Mouse (Mus musculus) intestine, embryonic 16.5 days (tissue): ENCODE measurements around the gene Thada. TPM values are rescaled to one million over a fixed set of nuclear protein-coding genes. Genes with fewer than 3 reads are reported as not detected.

Experiments
- ATAC-seq: fragments of 200-750 bp; cut with Nextera tagmentation; 2 replicates; pipeline ENCODE4 v1.8.0; 2017; ENCODE audit warnings: moderate TSS enrichment, moderate library complexity
- H3K27ac ChIP-seq: fragments of 300-500 bp; sonication (generic); 2 replicates; pipeline ENCODE4 v1.5.1; 2014; ENCODE audit warnings: mild to moderate bottlenecking, low read length
- H3K27me3 ChIP-seq: fragments of 300-500 bp; sonication (generic); replicated peaks from 2 replicates; pipeline ENCODE4 v1.6.1; 2014; ENCODE audit warnings: low read length, control low read depth, mixed read lengths; ENCODE audit not compliant: control insufficient read depth, insufficient read depth
- H3K36me3 ChIP-seq: fragments of 300-500 bp; sonication (generic); 2 replicates; pipeline ENCODE4 v1.6.1; 2014; ENCODE audit warnings: low read length, control low read depth; ENCODE audit not compliant: control insufficient read depth, insufficient read depth
- H3K4me1 ChIP-seq: fragments of 300-500 bp; sonication (generic); 2 replicates; pipeline ENCODE4 v1.6.1; 2014; ENCODE audit warnings: low read length, control low read depth, mixed read lengths; ENCODE audit not compliant: control insufficient read depth, insufficient read depth
- H3K4me2 ChIP-seq: fragments of 300-500 bp; sonication (generic); 2 replicates; pipeline ENCODE4 v1.6.1; 2014; ENCODE audit warnings: low read depth, low read length, control low read depth
- H3K4me3 ChIP-seq: fragments of 300-500 bp; sonication (generic); 2 replicates; pipeline ENCODE4 v1.5.1; 2014; ENCODE audit warnings: mild to moderate bottlenecking, low read length
- H3K9ac ChIP-seq: fragments of 300-500 bp; sonication (generic); 2 replicates; pipeline ENCODE4 v1.6.1; 2014; ENCODE audit warnings: low read depth, low read length
- H3K9me3 ChIP-seq: fragments of 300-500 bp; sonication (generic); 2 replicates; pipeline ENCODE4 v1.6.1; 2016; ENCODE audit warnings: low read length, control low read depth; ENCODE audit not compliant: control insufficient read depth
- WGBS: fragments of 180-500 bp; shearing (Covaris S2); extraction: QIAGEN DNeasy Blood & Tissue Kit; methylation state at CpG from one replicate; pipeline ENCODE4 v1.1.7; 2014; 5-methylcytosine and 5-hydroxymethylcytosine counted together
- polyA plus RNA-seq: library from polyadenylated mRNA; unstranded; fragments of >200 nt; fragmentation: Nextera tagmentation; extraction: Ambion mirVana; gene quantifications from 2 replicates; pipeline ENCODE4 v1.2.1, GENCODE M21; 2015

Gene Thada
- polyA plus RNA-seq, 1 experiment from 2014 or later = 5.3 TPM

- WGBS = 59% methylated on average over 7 of the region's 7 CpGs
- H3K36me3 ChIP-seq = no peaks in the 10 kb centered on the region
- no peaks in the 10 kb centered on the region for H3K27me3 ChIP-seq
- H3K4me3 ChIP-seq = no peak overlapping the region
- H3K4me1 ChIP-seq = peaks cover 12% of the 10 kb centered on the region
- no peak overlapping the region for H3K4me2 ChIP-seq
- H3K9ac ChIP-seq = no peak overlapping the region
- H3K9me3 ChIP-seq = no peaks in the 10 kb centered on the region
- ATAC-seq = peak; percentile 68; the same call in 1 of the 2 replicates
- peak overlapping the region; percentile 18; the same call in 1 of the 2 replicates for H3K27ac ChIP-seq
Observed at GRCm38 (mm10) chr17:84203340-84203739, 262.7 kb downstream of the Thada start.

GRCm38 (mm10) chr17:84201183-84201582 lies 264.8 kb downstream of the Thada start:
- H3K4me3 ChIP-seq = no peak overlapping the region
- no peak for ATAC-seq
- no peak overlapping the region for H3K27ac ChIP-seq
- H3K9ac ChIP-seq = no peak overlapping the region
- peaks cover 12% of the 10 kb centered on the region for H3K4me1 ChIP-seq
- no peaks in the 10 kb centered on the region for H3K9me3 ChIP-seq
- 87% methylated on average over 5 of the region's 5 CpGs for WGBS
- no peaks in the 10 kb centered on the region for H3K27me3 ChIP-seq
- no peak overlapping the region for H3K4me2 ChIP-seq
- no peaks in the 10 kb centered on the region for H3K36me3 ChIP-seq

- Histone ChIP-seq H3K4me2 (no peak overlapping the region), H3K9ac (no peak overlapping the region), H3K27me3 (no peaks in the 10 kb centered on the region), H3K4me1 (peaks cover 6% of the 10 kb centered on the region; the same call in 1 of the 2 replicates), H3K9me3 (no peaks in the 10 kb centered on the region), H3K4me3 (no peak overlapping the region), H3K27ac (no peak overlapping the region), H3K36me3 (peaks cover 2% of the 10 kb centered on the region; the same call in 1 of the 2 replicates)
- 0 out of 2 replicates have a peak, but pooled peaks have one; percentile 21 for ATAC-seq
- 49% methylated on average over 4 of the region's 4 CpGs for WGBS
Observed at GRCm38 (mm10) chr17:84197912-84198344, 268.1 kb downstream of the Thada start.

- no peak for ATAC-seq
- Histone ChIP-seq H3K27ac (no peak overlapping the region), H3K9me3 (no peaks in the 10 kb centered on the region), H3K4me3 (no peak overlapping the region), H3K4me2 (no peak overlapping the region), H3K27me3 (no peaks in the 10 kb centered on the region), H3K36me3 (peaks cover 7% of the 10 kb centered on the region), H3K9ac (no peak overlapping the region), H3K4me1 (peaks cover 4% of the 10 kb centered on the region; the same call in 1 of the 2 replicates)
Observed at GRCm38 (mm10) chr17:84196329-84196728, 269.7 kb downstream of the Thada start.

- peaks cover 7% of the 10 kb centered on the region for H3K36me3 ChIP-seq
- 90% methylated on average over 3 of the region's 3 CpGs for WGBS
- no peak overlapping the region for H3K4me2 ChIP-seq
- H3K9ac ChIP-seq = no peak overlapping the region
- H3K27ac ChIP-seq = no peak overlapping the region
- H3K27me3 ChIP-seq = no peaks in the 10 kb centered on the region
- H3K4me3 ChIP-seq = no peak overlapping the region
- ATAC-seq = no peak
- H3K4me1 ChIP-seq = peaks cover 4% of the 10 kb centered on the region; the same call in 1 of the 2 replicates
- no peaks in the 10 kb centered on the region for H3K9me3 ChIP-seq
Observed at GRCm38 (mm10) chr17:84195835-84196234, 270.2 kb downstream of the Thada start.

GRCm38 (mm10) chr17:84195003-84195395 lies 271.0 kb downstream of the Thada start:
- Histone ChIP-seq H3K4me2 (no peak overlapping the region), H3K4me1 (peaks cover 4% of the 10 kb centered on the region; the same call in 1 of the 2 replicates), H3K27me3 (no peaks in the 10 kb centered on the region), H3K36me3 (peaks cover 7% of the 10 kb centered on the region), H3K9ac (no peak overlapping the region), H3K9me3 (no peaks in the 10 kb centered on the region), H3K4me3 (no peak overlapping the region), H3K27ac (no peak overlapping the region)
- 41% methylated on average over 4 of the region's 4 CpGs for WGBS
- ATAC-seq = no peak

- ATAC-seq = no peak
- peaks cover 7% of the 10 kb centered on the region for H3K36me3 ChIP-seq
- H3K4me2 ChIP-seq = no peak overlapping the region
- no peaks in the 10 kb centered on the region for H3K9me3 ChIP-seq
- WGBS = 86% methylated on average over 4 of the region's 4 CpGs
- H3K9ac ChIP-seq = 0 out of 2 replicates have a peak overlapping the region, but pooled peaks have one; percentile 10
- H3K27ac ChIP-seq = no peak overlapping the region
- peaks cover 9% of the 10 kb centered on the region for H3K4me1 ChIP-seq
- H3K4me3 ChIP-seq = no peak overlapping the region
- H3K27me3 ChIP-seq = no peaks in the 10 kb centered on the region
Observed at GRCm38 (mm10) chr17:84194282-84195002, 271.6 kb downstream of the Thada start.

- Histone ChIP-seq H3K27ac (no peak overlapping the region), H3K4me3 (no peak overlapping the region), H3K4me2 (no peak overlapping the region), H3K36me3 (peaks cover 7% of the 10 kb centered on the region), H3K4me1 (peaks cover 19% of the 10 kb centered on the region), H3K9me3 (no peaks in the 10 kb centered on the region), H3K27me3 (no peaks in the 10 kb centered on the region), H3K9ac (peak overlapping the region; percentile 8; the same call in 1 of the 2 replicates)
- WGBS = 87% methylated on average over 9 of the region's 9 CpGs
- ATAC-seq = no peak
Observed at GRCm38 (mm10) chr17:84193411-84193810, 272.6 kb downstream of the Thada start.

- no peaks in the 10 kb centered on the region for H3K27me3 ChIP-seq
- H3K4me3 ChIP-seq = no peak overlapping the region
- no peak for ATAC-seq
- peaks cover 7% of the 10 kb centered on the region for H3K36me3 ChIP-seq
- H3K27ac ChIP-seq = no peak overlapping the region
- H3K9ac ChIP-seq = no peak overlapping the region
- 85% methylated on average over 4 of the region's 4 CpGs for WGBS
- no peak overlapping the region for H3K4me2 ChIP-seq
- H3K9me3 ChIP-seq = no peaks in the 10 kb centered on the region
- peaks cover 14% of the 10 kb centered on the region for H3K4me1 ChIP-seq
Observed at GRCm38 (mm10) chr17:84191946-84192345, 274.1 kb downstream of the Thada start.
